Mouse (Mus musculus) MEL-GATA-1-ER (cell line): ENCODE data around the gene Psmc4.

Experiments
- DNase-seq: peaks from one replicate; pipeline ENCODE4 v3.0.0-alpha.2; 2012; ENCODE audit warnings: low read depth; ENCODE audit errors: extremely low read depth

Gene Psmc4

DNA sequence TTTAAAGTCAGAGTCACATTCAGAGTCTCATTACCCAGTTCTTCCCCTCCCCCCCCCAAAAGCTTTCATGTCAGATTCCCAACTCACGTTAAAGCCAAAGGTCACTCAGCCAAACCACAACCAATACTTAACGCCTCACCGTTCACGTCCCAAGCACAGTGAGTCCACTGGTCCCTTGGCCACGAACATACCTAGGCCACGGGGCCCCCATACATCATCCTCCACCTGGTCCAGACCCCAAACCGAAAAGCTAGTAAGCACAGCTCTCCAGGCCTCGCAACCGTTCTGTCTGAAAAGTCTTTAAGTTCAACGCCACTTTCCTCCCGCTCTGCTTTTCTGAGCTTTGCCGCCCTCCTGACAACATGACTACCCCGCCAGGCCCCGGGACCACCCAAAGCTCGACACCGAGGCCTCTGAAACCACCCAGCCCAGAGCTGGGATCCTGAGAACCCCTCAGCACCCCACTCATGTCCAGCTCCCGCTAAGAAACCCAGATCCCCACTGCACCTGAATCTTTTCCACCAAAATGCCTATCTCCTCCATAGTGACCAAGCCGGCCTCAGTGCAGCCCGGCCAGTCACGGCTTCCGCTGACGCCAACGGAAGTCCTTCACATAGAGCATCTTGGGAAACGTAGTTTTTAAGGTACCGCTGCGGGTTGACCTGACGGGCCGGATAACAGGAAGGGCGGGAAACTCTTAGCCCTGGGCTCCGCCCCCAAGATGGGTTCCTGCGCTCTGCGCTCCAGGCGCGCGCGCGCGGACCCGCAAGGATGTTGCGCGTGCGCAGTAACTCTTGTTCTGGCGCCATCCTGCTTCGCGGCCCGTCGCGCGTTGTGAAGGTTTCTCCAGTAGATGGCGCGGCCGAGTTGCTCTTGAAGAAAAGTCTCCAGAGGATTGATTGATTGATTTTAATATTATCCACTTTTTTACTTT, at the start of gene Psmc4:
TSS of gene Psmc4 (minus strand) at position 626 of the 934 bp plus-strand sequence.
- DNase-seq, result peak; percentile 96

DNA sequence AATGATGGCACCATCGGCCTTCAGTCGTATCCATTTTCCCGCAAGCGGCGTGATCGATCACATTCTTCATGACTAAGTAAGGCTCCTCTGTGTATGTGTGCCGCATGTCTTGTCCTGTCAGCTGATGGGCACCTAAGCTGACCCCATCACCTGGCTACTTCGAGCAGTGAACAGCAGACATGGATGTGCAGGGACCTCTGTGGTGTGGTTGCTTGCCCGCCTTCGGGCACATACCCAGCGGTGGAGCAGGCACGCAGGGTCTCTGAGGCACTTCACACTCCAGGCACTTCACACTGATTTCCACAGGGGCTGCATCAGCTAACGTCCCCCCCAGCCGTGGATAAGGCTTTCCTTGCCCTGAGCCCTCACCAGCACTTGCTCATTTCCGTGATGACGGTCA, 49.2 kb upstream of the Psmc4 start:
- no peak for DNase-seq

GRCm38 (mm10) chr7:28093541-28093940, 43.6 kb upstream of the Psmc4 start:
- no peak for DNase-seq

GRCm38 (mm10) chr7:28086236-28086635, 36.3 kb upstream of the Psmc4 start:
- no peak for DNase-seq

- DNase-seq, result no peak
Measured at GRCm38 (mm10) chr7:28084215-28084614, 34.3 kb upstream of the Psmc4 start.

GRCm38 (mm10) chr7:28070531-28071298, 20.8 kb upstream of the Psmc4 start, which contains the start of gene Fcgbp:
Fcgbp (plus strand) TSS chr7:28071236.
- DNase-seq, result no peak

DNA sequence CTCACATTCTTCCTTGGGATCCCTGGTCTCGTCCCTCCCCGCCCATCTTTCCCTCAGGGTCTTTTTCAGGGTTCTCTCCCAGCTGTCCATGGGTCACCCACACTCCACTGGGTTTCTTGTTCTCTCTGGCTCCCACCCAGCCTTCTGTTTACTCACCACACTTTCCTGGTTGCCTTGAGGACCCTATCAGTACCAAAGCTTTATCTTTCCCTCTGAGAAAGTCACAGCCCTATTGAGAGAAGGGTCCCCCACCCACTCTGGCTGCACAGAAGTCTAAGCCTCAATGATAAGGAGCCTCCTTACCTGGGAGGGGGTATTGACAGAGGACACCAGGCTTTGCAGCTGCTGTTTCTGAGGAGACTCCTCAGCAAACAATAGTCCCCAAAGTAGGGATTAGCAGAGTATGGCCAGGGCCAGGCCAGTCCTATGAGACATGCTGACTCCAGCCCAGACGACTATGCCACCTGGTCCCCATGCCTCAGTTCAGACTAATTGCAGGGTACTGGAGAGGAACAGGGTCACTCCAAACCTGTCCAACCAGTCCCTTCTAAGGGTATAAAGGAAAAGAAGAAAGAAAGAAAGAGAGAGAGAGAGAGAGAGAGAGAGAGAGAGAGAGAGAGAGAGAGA, 19.8 kb upstream of the Psmc4 start:
- DNase-seq, result no peak

DNA sequence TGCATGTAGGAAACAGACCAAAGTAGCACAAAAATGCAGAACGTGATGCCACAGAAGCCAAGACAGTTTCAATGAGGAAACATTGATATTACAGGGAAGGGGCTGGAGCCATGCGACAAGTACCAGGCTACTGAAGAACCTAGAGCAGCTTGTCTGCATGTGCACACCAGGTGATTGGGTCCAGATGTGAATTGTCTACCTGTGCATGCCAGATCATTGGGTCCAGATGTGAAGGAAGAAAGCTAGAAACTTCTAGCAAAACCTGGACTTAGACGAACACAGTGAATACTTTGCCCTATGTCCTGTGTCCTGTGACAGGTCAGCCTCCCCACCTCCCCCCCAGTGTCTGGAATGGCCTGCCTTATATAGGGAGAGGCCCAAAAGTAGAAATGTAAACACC, 18.8 kb upstream of the Psmc4 start:
- no peak for DNase-seq

DNA sequence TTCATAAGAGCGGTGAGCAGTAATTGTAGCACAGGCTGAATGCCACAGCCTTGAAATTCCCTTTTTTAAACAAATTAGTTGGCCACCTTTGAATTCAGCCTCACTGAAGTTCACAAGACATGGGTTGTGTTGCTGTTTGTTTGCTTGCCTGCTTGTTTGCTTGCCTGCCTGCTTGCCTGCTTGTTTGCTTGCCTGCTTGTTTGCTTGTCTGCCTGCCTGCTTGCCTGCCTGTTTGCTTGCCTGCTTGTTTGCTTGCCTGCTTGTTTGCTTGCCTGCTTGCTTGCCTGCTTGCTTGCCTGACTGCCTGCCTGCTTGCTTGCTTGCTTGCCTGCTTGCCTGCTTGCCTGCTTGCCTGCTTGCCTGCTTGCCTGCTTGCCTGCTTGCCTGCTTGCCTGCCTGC, 10.1 kb upstream of the Psmc4 start:
- DNase-seq, result no peak

- no peak for DNase-seq
Measured at GRCm38 (mm10) chr7:28053046-28053930, 3.4 kb upstream of the Psmc4 start.

- DNase-seq, result no peak
Measured at GRCm38 (mm10) chr7:28050584-28050983, 683 bp upstream of the Psmc4 start.

DNA sequence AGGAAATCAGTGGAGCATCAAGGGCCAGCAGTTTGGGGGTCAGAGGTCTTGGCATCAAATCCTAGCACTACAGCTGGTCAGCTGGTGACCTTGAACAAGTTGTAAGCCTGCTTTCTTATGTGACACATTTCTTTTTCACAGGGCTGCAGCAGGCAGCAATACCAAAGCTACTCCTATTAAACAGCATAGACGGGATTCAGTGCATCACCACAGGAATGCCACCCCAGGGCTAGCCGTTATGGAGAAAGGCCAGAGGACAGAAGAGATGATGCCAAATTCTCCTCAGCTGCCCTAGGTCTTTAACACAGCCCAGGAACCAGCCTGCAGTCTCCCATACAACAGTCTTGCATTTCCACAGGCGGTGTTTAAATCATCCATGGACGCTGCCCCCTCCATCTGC, 5.4 kb downstream of the Psmc4 start:
- no peak for DNase-seq

- DNase-seq, result no peak
Measured at GRCm38 (mm10) chr7:28014445-28014810, 35.5 kb downstream of the Psmc4 start.

DNA sequence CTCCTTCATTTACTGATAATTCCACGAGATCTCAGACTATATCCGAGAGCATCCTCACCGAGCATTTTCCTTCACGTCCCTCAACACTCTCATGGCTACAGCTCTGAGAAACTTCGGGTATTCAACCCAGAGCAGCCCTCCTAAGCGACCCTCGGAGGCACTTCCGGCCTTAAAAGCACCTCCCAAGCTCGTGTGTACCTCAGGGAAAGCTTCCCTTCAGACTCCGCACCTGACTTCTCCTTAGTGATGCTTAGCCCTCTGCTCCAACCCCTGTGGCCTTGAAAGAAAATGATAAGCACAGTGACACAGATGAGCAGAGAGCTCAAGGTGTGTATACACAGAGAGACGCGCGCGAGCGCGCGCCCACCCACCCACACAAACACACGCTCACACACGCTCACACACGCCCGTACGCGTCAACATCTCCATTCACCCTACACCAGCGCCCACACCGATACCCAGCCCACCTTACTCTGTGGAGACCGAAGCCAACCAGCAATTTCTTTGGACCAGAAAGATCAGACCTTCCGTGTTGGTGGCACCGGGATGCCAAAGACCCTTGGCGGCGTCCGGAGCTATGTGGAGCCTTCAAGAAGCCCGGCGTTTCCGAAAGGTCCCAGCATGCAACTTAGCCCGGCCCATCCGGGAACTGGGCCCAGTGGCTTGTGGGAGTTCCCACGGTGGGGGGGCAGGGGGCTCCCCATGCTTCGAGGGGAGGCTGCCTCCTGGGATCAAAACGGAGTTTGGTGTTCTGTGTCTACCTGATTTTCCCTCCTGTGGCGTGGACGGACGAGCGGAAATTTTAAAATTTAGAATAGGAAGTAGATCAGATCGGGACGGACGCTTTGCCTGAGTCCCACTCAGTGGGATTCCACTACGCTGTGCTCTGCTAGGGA, 36.1 kb downstream of the Psmc4 start, which contains the start of gene Zfp850:
TSS of gene Zfp850 (minus strand) at position 567 of the 896 bp plus-strand sequence.
- DNase-seq, result peak; percentile 31

- DNase-seq, result no peak
Measured at GRCm38 (mm10) chr7:28010271-28010670, 39.6 kb downstream of the Psmc4 start.
